Mouse (Mus musculus) frontal cortex, adult (tissue): ENCODE data around the gene Vmn1r151.
"Not testable (repeated sequence)": the region's sequence is repeated elsewhere in the genome, so short reads cannot be mapped to it uniquely, and the experiment has no call there.

ENCODE experiments used
- ATAC-seq: cut with Nextera tagmentation; 2 replicates; pipeline ENCODE4 v1.9.2; 2017; ENCODE audit warnings: mild to moderate bottlenecking, moderate library complexity, mixed read lengths; ENCODE audit not compliant: low TSS enrichment

Vmn1r151 gene

DNA sequence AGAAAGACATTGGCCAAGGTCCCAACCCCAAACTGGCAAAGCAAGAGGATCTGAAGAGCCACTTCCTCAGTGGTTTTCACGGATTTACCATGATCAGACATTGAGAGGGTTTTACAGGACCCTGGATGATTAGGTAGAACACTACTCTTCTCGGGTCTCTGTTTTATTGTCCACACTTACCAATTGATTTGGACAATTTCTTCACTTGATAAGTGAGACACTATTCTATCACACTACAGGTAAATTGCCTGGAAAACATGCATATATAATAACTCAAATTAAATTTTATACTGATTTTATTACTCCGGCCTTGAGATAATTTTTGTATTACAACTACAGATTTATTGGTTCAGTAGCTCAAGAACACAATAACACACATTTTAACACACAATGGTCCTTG, at the start of gene Vmn1r151:
Gene Vmn1r151 (minus strand): TSS at position 101 of the 400 bp plus-strand sequence.
- ATAC-seq: not testable (repeated sequence)

DNA sequence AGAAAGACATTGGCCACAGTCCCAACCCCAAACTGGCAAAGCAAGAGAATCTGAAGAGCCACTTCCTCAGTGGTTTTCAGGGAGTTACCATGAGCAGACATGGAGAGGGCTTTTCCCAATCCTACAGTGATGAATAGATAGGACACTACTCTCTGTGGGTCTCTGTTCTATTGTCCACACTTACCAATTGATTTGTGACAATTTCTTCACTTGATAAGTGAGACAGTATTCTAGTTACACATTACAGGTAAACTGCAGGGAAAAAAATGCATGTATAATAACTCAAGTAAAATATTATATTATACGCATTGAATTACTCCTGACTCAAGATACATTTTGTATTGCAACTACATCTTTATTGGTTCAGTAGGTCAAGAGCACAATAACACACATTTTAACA, 35.3 kb upstream of the Vmn1r151 start, which contains the start of gene Gm8677:
Gene Gm8677 (minus strand): TSS at position 101 of the 400 bp plus-strand sequence.
- not testable (repeated sequence) for ATAC-seq

DNA sequence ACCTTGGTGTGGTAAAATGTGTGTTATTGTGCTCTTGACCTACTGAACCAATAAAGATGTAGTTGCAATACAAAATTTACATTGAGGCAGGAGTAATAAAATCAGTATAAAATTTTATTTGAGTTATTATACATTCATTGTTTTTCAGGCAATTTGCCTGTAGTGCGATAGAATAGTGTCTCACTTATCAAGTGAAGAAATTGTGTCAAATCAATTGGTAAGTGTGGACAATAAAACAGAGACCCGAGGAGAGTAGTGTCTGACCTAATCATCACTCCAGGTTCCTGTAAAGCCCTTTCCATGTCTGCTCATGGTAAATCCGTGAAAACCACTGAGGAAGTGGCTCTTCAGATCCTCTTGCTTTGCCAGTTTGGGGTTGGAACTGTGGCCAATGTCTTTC, 23.2 kb upstream of the Vmn1r151 start, which contains the start of gene Vmn1r152:
Gene Vmn1r152 (plus strand): TSS at position 301 of the 400 bp plus-strand sequence.
- not testable (repeated sequence) for ATAC-seq

GRCm38 (mm10) chr7:22463975-22464374, 35.5 kb downstream of the Vmn1r151 start, which contains the start of gene Gm10665:
Gene Gm10665 (minus strand): TSS chr7:22464075.
- not testable (repeated sequence) for ATAC-seq
